Mouse (Mus musculus): ENCODE data around the gene Atf5. TPM values are rescaled to one million over a fixed set of nuclear protein-coding genes. Genes with fewer than 3 reads are reported as not detected.
A peak's percentile ranks its signal among the peaks of the same experiment; 100 is the strongest.

The Atf5 gene
- total RNA-seq, 2 experiments from 2014 or later, result 144 to 202 TPM

- DNase-seq, result no peak
Observed at GRCm38 (mm10) chr7:44850789-44851624, 34.5 kb upstream of the Atf5 start.

- peak; percentile 88 for DNase-seq
Observed at GRCm38 (mm10) chr7:44850146-44850545, 33.7 kb upstream of the Atf5 start.

GRCm38 (mm10) chr7:44849416-44850111 lies 33.1 kb upstream of the Atf5 start:
- DNase-seq, result peak; percentile 93

- DNase-seq, result peak; percentile 98
Observed at GRCm38 (mm10) chr7:44848561-44849415, 32.3 kb upstream of the Atf5 start, which contains the start of the genes Akt1s1 and Tbc1d17. Akt1s1 (plus strand) TSS chr7:44848991. Tbc1d17 (minus strand) TSS chr7:44849079.

GRCm38 (mm10) chr7:44847772-44848171 lies 31.3 kb upstream of the Atf5 start:
- DNase-seq, result no peak

- no peak for DNase-seq
Observed at GRCm38 (mm10) chr7:44846804-44847203, 30.3 kb upstream of the Atf5 start.

GRCm38 (mm10) chr7:44845006-44845405 lies 28.5 kb upstream of the Atf5 start:
- no peak for DNase-seq

- DNase-seq, result no peak
Observed at GRCm38 (mm10) chr7:44841825-44842463, 25.5 kb upstream of the Atf5 start.

- no peak for DNase-seq
Observed at GRCm38 (mm10) chr7:44840426-44840825, 24.0 kb upstream of the Atf5 start.

GRCm38 (mm10) chr7:44839491-44840191 lies 23.2 kb upstream of the Atf5 start:
- peak; percentile 64 for DNase-seq

- no peak for DNase-seq
Observed at GRCm38 (mm10) chr7:44839171-44839490, 22.7 kb upstream of the Atf5 start.

- no peak for DNase-seq
Observed at GRCm38 (mm10) chr7:44838073-44838472, 21.6 kb upstream of the Atf5 start.

- no peak for DNase-seq
Observed at GRCm38 (mm10) chr7:44836423-44837053, 20.1 kb upstream of the Atf5 start.

GRCm38 (mm10) chr7:44836016-44836404 lies 19.6 kb upstream of the Atf5 start:
- DNase-seq, result no peak

GRCm38 (mm10) chr7:44835373-44836015 lies 19.0 kb upstream of the Atf5 start:
- DNase-seq, result no peak

GRCm38 (mm10) chr7:44832763-44833162 lies 16.3 kb upstream of the Atf5 start:
- DNase-seq, result no peak

GRCm38 (mm10) chr7:44828706-44829105 lies 12.2 kb upstream of the Atf5 start:
- no peak for DNase-seq

GRCm38 (mm10) chr7:44826771-44827170 lies 10.3 kb upstream of the Atf5 start:
- no peak for DNase-seq

- DNase-seq, result peak; percentile 88
Observed at GRCm38 (mm10) chr7:44824872-44825271, 8.4 kb upstream of the Atf5 start.

- DNase-seq, result peak; percentile 3
Observed at GRCm38 (mm10) chr7:44823409-44823808, 7.0 kb upstream of the Atf5 start.

Data from adrenal gland, postnatal 10 days (tissue).